Mouse (Mus musculus): ENCODE data around the gene Gm10681. TPM values are rescaled to one million over a fixed set of nuclear protein-coding genes. Genes with fewer than 3 reads are reported as not detected.
"Not testable (repeated sequence)": the region's sequence is repeated elsewhere in the genome, so short reads cannot be mapped to it uniquely, and the experiment has no call there.

The Gm10681 gene
- polyA plus RNA-seq (2014; fragmentation: Nextera tagmentation; extraction: Ambion mirVana) = not detected in 2 replicates

- no peaks in the 10 kb centered on the region for H3K4me1 ChIP-seq (replicated peaks; ENCODE audit: control insufficient read depth, insufficient read depth, low read length)
- no peak within 1 kb of the TSS for H3K9ac ChIP-seq (ENCODE audit: low read depth, low read length)
- H3K4me2 ChIP-seq (replicated peaks; ENCODE audit: low read depth, low read length) = no peak within 1 kb of the TSS
- no peak within 1 kb of the TSS for H3K4me3 ChIP-seq (ENCODE audit: low read depth, low read length)
- H3K27me3 ChIP-seq (ENCODE audit: control insufficient read depth, insufficient read depth, low read length) = no peaks in the 10 kb centered on the region
- H3K36me3 ChIP-seq (ENCODE audit: control insufficient read depth, insufficient read depth, low read length) = no peaks in the 10 kb centered on the region
- no peak within 1 kb of the TSS for H3K27ac ChIP-seq (ENCODE audit: low read depth, low read length)
- DNase-seq (ENCODE audit: low spot score) = no peak
- ATAC-seq (ENCODE audit: low FRiP score) = no peak
- H3K9me3 ChIP-seq (ENCODE audit: control insufficient read depth, low read length) = no peaks in the 10 kb centered on the region
Measured at GRCm38 (mm10) chr3:98588707-98589106, at the start of gene Gm10681. Gm10681 (minus strand) TSS chr3:98588807.

- no peaks in the 10 kb centered on the region for H3K9me3 ChIP-seq (ENCODE audit: control insufficient read depth, low read length)
- no peaks in the 10 kb centered on the region for H3K4me1 ChIP-seq (replicated peaks; ENCODE audit: control insufficient read depth, insufficient read depth, low read length)
- no peaks in the 10 kb centered on the region for H3K36me3 ChIP-seq (ENCODE audit: control insufficient read depth, insufficient read depth, low read length)
- ATAC-seq (ENCODE audit: low FRiP score) (no peak), DNase-seq (ENCODE audit: low spot score) (no peak)
- no peak overlapping the region for H3K4me2 ChIP-seq (replicated peaks; ENCODE audit: low read depth, low read length)
- H3K4me3 ChIP-seq (ENCODE audit: low read depth, low read length) = no peak overlapping the region
- no peak overlapping the region for H3K27ac ChIP-seq (ENCODE audit: low read depth, low read length)
- H3K9ac ChIP-seq (ENCODE audit: low read depth, low read length) = no peak overlapping the region
- no peaks in the 10 kb centered on the region for H3K27me3 ChIP-seq (ENCODE audit: control insufficient read depth, insufficient read depth, low read length)
- 92% methylated on average over 1 of the region's 1 CpGs for WGBS
Measured at GRCm38 (mm10) chr3:98635145-98635544, 46.5 kb upstream of the Gm10681 start.

GRCm38 (mm10) chr3:98630152-98630551 is 41.5 kb upstream of the Gm10681 start, which contains the start of gene Hsd3b5:
Hsd3b5 (minus strand) TSS chr3:98630252.
- Histone ChIP-seq H3K9ac (ENCODE audit: low read depth, low read length) (no peak within 1 kb of the TSS), H3K27me3 (ENCODE audit: control insufficient read depth, insufficient read depth, low read length) (no peaks in the 10 kb centered on the region), H3K27ac (ENCODE audit: low read depth, low read length) (no peak within 1 kb of the TSS), H3K36me3 (ENCODE audit: control insufficient read depth, insufficient read depth, low read length) (no peaks in the 10 kb centered on the region), H3K4me3 (ENCODE audit: low read depth, low read length) (no peak within 1 kb of the TSS), H3K9me3 (ENCODE audit: control insufficient read depth, low read length) (no peaks in the 10 kb centered on the region), H3K4me2 (replicated peaks; ENCODE audit: low read depth, low read length) (no peak within 1 kb of the TSS), H3K4me1 (replicated peaks; ENCODE audit: control insufficient read depth, insufficient read depth, low read length) (no peaks in the 10 kb centered on the region)
- DNase-seq (ENCODE audit: low spot score) = no peak
- ATAC-seq (ENCODE audit: low FRiP score) = no peak

- no peaks in the 10 kb centered on the region for H3K4me1 ChIP-seq (replicated peaks; ENCODE audit: control insufficient read depth, insufficient read depth, low read length)
- H3K27me3 ChIP-seq (ENCODE audit: control insufficient read depth, insufficient read depth, low read length) = no peaks in the 10 kb centered on the region
- no peak overlapping the region for H3K4me2 ChIP-seq (replicated peaks; ENCODE audit: low read depth, low read length)
- H3K9me3 ChIP-seq (ENCODE audit: control insufficient read depth, low read length) = no peaks in the 10 kb centered on the region
- H3K27ac ChIP-seq (ENCODE audit: low read depth, low read length) = no peak overlapping the region
- DNase-seq (ENCODE audit: low spot score) (no peak), ATAC-seq (ENCODE audit: low FRiP score) (no peak)
- no peak overlapping the region for H3K4me3 ChIP-seq (ENCODE audit: low read depth, low read length)
- H3K36me3 ChIP-seq (ENCODE audit: control insufficient read depth, insufficient read depth, low read length) = no peaks in the 10 kb centered on the region
- H3K9ac ChIP-seq (ENCODE audit: low read depth, low read length) = no peak overlapping the region
- 92% methylated on average over 3 of the region's 3 CpGs for WGBS
Measured at GRCm38 (mm10) chr3:98629633-98630032, 41.0 kb upstream of the Gm10681 start.

GRCm38 (mm10) chr3:98616786-98617185 is 28.2 kb upstream of the Gm10681 start:
- H3K9ac ChIP-seq (ENCODE audit: low read depth, low read length); H3K36me3 ChIP-seq (ENCODE audit: control insufficient read depth, insufficient read depth, low read length); H3K27me3 ChIP-seq (ENCODE audit: control insufficient read depth, insufficient read depth, low read length); ATAC-seq (ENCODE audit: low FRiP score); H3K4me1 ChIP-seq (replicated peaks; ENCODE audit: control insufficient read depth, insufficient read depth, low read length); H3K27ac ChIP-seq (ENCODE audit: low read depth, low read length); DNase-seq (ENCODE audit: low spot score); H3K9me3 ChIP-seq (ENCODE audit: control insufficient read depth, low read length); H3K4me3 ChIP-seq (ENCODE audit: low read depth, low read length); H3K4me2 ChIP-seq (replicated peaks; ENCODE audit: low read depth, low read length): not testable (repeated sequence)
- 77% methylated on average over 1 of the region's 1 CpGs for WGBS

- 38% methylated on average over 2 of the region's 2 CpGs for WGBS
Measured at GRCm38 (mm10) chr3:98616244-98616643, 27.6 kb upstream of the Gm10681 start.

GRCm38 (mm10) chr3:98614406-98614927 is 25.9 kb upstream of the Gm10681 start:
- H3K9me3 ChIP-seq (ENCODE audit: control insufficient read depth, low read length); H3K9ac ChIP-seq (ENCODE audit: low read depth, low read length); DNase-seq (ENCODE audit: low spot score); H3K36me3 ChIP-seq (ENCODE audit: control insufficient read depth, insufficient read depth, low read length); H3K4me1 ChIP-seq (replicated peaks; ENCODE audit: control insufficient read depth, insufficient read depth, low read length); ATAC-seq (ENCODE audit: low FRiP score); H3K4me2 ChIP-seq (replicated peaks; ENCODE audit: low read depth, low read length); H3K27me3 ChIP-seq (ENCODE audit: control insufficient read depth, insufficient read depth, low read length); H3K4me3 ChIP-seq (ENCODE audit: low read depth, low read length); H3K27ac ChIP-seq (ENCODE audit: low read depth, low read length): not testable (repeated sequence)
- 60% methylated on average over 2 of the region's 2 CpGs for WGBS

More at GRCm38 (mm10) chr3:98616244-98616643, 27.6 kb upstream of the Gm10681 start:
- H3K27ac ChIP-seq (ENCODE audit: low read depth, low read length); H3K4me1 ChIP-seq (replicated peaks; ENCODE audit: control insufficient read depth, insufficient read depth, low read length); H3K36me3 ChIP-seq (ENCODE audit: control insufficient read depth, insufficient read depth, low read length); H3K4me2 ChIP-seq (replicated peaks; ENCODE audit: low read depth, low read length); ATAC-seq (ENCODE audit: low FRiP score); H3K9me3 ChIP-seq (ENCODE audit: control insufficient read depth, low read length); H3K9ac ChIP-seq (ENCODE audit: low read depth, low read length); DNase-seq (ENCODE audit: low spot score); H3K4me3 ChIP-seq (ENCODE audit: low read depth, low read length); H3K27me3 ChIP-seq (ENCODE audit: control insufficient read depth, insufficient read depth, low read length): not testable (repeated sequence)

- Histone ChIP-seq H3K9ac (ENCODE audit: low read depth, low read length) (no peak overlapping the region), H3K27me3 (ENCODE audit: control insufficient read depth, insufficient read depth, low read length) (no peaks in the 10 kb centered on the region), H3K36me3 (ENCODE audit: control insufficient read depth, insufficient read depth, low read length) (no peaks in the 10 kb centered on the region), H3K4me1 (replicated peaks; ENCODE audit: control insufficient read depth, insufficient read depth, low read length) (no peaks in the 10 kb centered on the region), H3K27ac (ENCODE audit: low read depth, low read length) (no peak overlapping the region), H3K9me3 (ENCODE audit: control insufficient read depth, low read length) (no peaks in the 10 kb centered on the region), H3K4me3 (ENCODE audit: low read depth, low read length) (no peak overlapping the region), H3K4me2 (replicated peaks; ENCODE audit: low read depth, low read length) (no peak overlapping the region)
- no peak for ATAC-seq (ENCODE audit: low FRiP score)
- no peak for DNase-seq (ENCODE audit: low spot score)
Measured at GRCm38 (mm10) chr3:98613963-98614362, 25.4 kb upstream of the Gm10681 start.

GRCm38 (mm10) chr3:98613540-98613939 is 24.9 kb upstream of the Gm10681 start:
- H3K9me3 ChIP-seq (ENCODE audit: control insufficient read depth, low read length); H3K27me3 ChIP-seq (ENCODE audit: control insufficient read depth, insufficient read depth, low read length); H3K36me3 ChIP-seq (ENCODE audit: control insufficient read depth, insufficient read depth, low read length); H3K27ac ChIP-seq (ENCODE audit: low read depth, low read length); ATAC-seq (ENCODE audit: low FRiP score); DNase-seq (ENCODE audit: low spot score); H3K4me1 ChIP-seq (replicated peaks; ENCODE audit: control insufficient read depth, insufficient read depth, low read length); H3K9ac ChIP-seq (ENCODE audit: low read depth, low read length); H3K4me3 ChIP-seq (ENCODE audit: low read depth, low read length); H3K4me2 ChIP-seq (replicated peaks; ENCODE audit: low read depth, low read length): not testable (repeated sequence)

All from hindbrain, embryonic 11.5 days (tissue).